Mouse (Mus musculus) small intestine, adult 2 months (tissue): ENCODE results near the gene Prx.

Source experiments
- CTCF ChIP-seq: fragments of 200-500 bp; IDR thresholded peaks from 2 replicates; pipeline ENCODE4 v1.5.1; 2012; ENCODE audit warnings: low read depth, mild to moderate bottlenecking, control low read depth, inconsistent platforms, low read length, moderate library complexity, mixed read lengths; ENCODE audit not compliant: insufficient replicate concordance, insufficient read length; ENCODE audit errors: extremely low read depth
- POLR2A ChIP-seq: fragments of 200-500 bp; IDR thresholded peaks from 2 replicates; pipeline ENCODE4 v1.6.1; 2012; ENCODE audit warnings: low read depth, mild to moderate bottlenecking, control low read depth, inconsistent platforms, low read length, moderate library complexity

- TF ChIP-seq CTCF (no peak), POLR2A (no peak)
These were observed 44.7 kb downstream of the Prx start for GRCm38 (mm10) chr7:27543851-27544250.
